Mouse (Mus musculus): ENCODE measurements around the gene Gm13283.
"Not testable (repeated sequence)": the region's sequence is repeated elsewhere in the genome, so short reads cannot be mapped to it uniquely, and the experiment has no call there.

GRCm38 (mm10) chr4:88763384-88764018 is 3.6 kb downstream of the Gm13283 start:
- TF ChIP-seq CTCF (IDR thresholded peaks at IDR 0.05; ENCODE audit: extremely low read depth, insufficient read depth, insufficient read length, insufficient replicate concordance); POLR2A (IDR thresholded peaks at IDR 0.05; ENCODE audit: low read depth, low read length): not testable (repeated sequence)
